Mouse (Mus musculus) macrophage (primary cell): ENCODE data around the gene Igfbp7. TPM values are rescaled to one million over a fixed set of nuclear protein-coding genes. Genes with fewer than 3 reads are reported as not detected.

Experiments
- H3K27ac ChIP-seq: fragments of 350-480 bp; formaldehyde crosslinking; 2 replicates; pipeline ENCODE4 v1.9.0; 2021
- H3K36me3 ChIP-seq: fragments of 350-480 bp; formaldehyde crosslinking; 2 replicates; pipeline ENCODE4 v1.9.0; 2021; ENCODE audit errors: inconsistent target
- H3K4me3 ChIP-seq: fragments of 350-480 bp; formaldehyde crosslinking; 2 replicates; pipeline ENCODE4 v1.9.0; 2021; ENCODE audit errors: inconsistent target
- H3K79me2 ChIP-seq: fragments of 350-480 bp; formaldehyde crosslinking; 2 replicates; pipeline ENCODE4 v1.9.0; 2021; ENCODE audit errors: inconsistent target
- WGBS: methylation state at CpG from one replicate; pipeline ENCODE4 v1.1.7; 2026; ENCODE audit warnings: inconsistent platforms; ENCODE audit not compliant: missing documents; 5-methylcytosine and 5-hydroxymethylcytosine counted together
- polyA plus RNA-seq: library from polyadenylated mRNA; stranded (reverse); fragments of 250-400 nt; gene quantifications from 3 replicates; pipeline ENCODE4 v1.2.4, GENCODE M21; 2018; ENCODE audit warnings: inconsistent platforms

The Igfbp7 gene
- polyA plus RNA-seq, 1 experiment from 2014 or later: 0.53 TPM

GRCm38 (mm10) chr5:77309051-77309906 lies 98.6 kb downstream of the Igfbp7 start:
- no peak overlapping the region for H3K27ac ChIP-seq
- peak overlapping the region; percentile 63 for H3K4me3 ChIP-seq
- H3K79me2 ChIP-seq: peaks cover 56% of the 10 kb centered on the region
- 1% methylated on average over 74 of the region's 76 CpGs for WGBS
- peaks cover 21% of the 10 kb centered on the region; the same call in 1 of the 2 replicates for H3K36me3 ChIP-seq

DNA sequence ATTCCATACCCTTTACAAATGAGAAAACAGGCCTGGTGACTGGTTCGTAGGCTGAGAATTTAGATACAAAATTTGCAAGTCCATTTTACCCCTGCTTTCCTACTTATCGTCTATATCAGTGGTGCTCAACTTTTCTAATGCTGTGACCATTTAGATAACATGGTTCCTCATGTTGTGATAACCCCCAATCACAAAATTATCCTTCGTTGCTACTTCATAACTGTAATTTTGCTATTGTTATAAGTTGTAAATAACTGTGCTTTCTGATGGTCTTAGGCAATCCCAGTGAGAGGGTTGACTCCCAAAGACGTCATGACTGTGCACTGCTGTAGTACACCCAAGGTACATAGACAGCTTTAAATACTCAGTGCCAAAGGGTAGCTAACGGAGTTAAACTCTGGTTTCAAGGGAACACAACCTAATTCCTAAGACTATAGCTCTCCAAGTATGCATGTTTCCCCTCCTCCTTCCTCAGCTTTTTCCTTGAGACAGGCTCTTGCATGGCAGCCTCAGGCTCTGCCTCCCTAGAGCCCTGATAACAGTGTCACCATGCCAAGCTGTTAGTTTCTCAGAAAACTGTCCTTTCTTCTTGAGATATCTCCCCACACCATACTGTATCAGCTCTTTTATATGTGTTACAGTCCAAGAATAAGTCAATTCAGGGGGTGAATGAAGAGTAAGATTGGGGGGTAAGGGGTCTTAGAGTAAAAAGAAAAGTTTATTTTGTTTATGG lies 99.9 kb downstream of the Igfbp7 start:
- H3K27ac ChIP-seq: no peak overlapping the region
- H3K36me3 ChIP-seq: peaks cover 9% of the 10 kb centered on the region; the same call in 1 of the 2 replicates
- peaks cover 43% of the 10 kb centered on the region for H3K79me2 ChIP-seq
- no peak overlapping the region for H3K4me3 ChIP-seq
- WGBS: 93% methylated on average over 5 of the region's 5 CpGs

DNA sequence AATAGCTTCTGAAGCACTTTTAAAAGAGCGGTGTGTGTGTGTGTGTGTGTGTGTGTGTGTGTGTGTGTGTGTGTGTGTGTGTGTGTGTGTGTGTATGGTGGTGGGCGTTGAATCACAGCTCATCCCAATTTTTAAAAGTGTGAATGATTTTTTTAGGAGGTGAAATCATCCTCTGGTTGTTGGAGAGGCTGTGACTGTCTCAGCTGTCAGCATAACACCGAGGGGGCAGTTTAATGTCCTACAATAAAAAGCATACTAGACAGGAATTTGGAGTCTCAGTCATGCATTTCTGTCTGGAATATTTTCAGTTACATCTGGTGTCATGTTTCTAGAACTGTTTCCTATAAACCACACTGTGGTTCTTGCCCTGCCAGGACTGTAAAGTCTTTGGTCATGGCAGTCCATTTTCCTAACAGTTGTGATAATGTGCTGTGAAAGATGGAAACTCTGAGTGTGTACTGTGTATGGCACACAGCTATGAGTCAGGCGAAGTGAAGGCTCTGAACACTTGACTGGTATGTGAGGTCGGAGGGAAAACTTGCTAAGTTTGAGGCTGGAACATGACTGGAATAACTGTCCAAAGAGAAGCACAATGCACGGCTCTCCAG lies 106.4 kb downstream of the Igfbp7 start:
- no peaks in the 10 kb centered on the region for H3K79me2 ChIP-seq
- peaks cover 17% of the 10 kb centered on the region; the same call in 1 of the 2 replicates for H3K36me3 ChIP-seq
- 97% methylated on average over 5 of the region's 6 CpGs for WGBS
- no peak overlapping the region for H3K27ac ChIP-seq
- no peak overlapping the region for H3K4me3 ChIP-seq

DNA sequence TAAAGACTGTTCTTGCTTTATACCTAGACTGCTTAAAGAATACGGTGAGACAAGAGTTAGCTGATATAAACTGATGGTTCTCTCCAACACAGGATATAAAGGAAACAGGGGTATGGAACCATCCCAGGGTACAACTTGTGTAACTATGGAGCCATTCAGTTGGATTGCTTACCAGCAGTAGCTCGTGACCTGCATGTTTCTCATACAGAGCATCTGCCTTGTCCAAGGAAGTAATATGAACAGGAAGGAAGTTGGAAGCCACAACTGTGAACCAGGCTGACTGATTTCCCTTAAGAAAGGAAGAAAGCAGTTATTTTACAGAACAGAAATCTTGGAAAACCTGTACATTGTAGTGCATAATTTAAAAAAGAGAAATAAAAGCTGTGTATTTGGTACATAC lies 108.4 kb downstream of the Igfbp7 start:
- H3K36me3 ChIP-seq: peaks cover 10% of the 10 kb centered on the region; the same call in 1 of the 2 replicates
- no peaks in the 10 kb centered on the region for H3K79me2 ChIP-seq
- 65% methylated on average over 2 of the region's 2 CpGs for WGBS
- no peak overlapping the region for H3K27ac ChIP-seq
- no peak overlapping the region for H3K4me3 ChIP-seq

Other genes with a start within 250 kb of the Igfbp7 start
- gene Spink2, start 196.6 kb downstream of the Igfbp7 start, polyA plus RNA-seq: not detected in 3 replicates
- gene Rest, start 142.6 kb downstream of the Igfbp7 start, polyA plus RNA-seq: 13.0 to 15.4 TPM (median 13.4 TPM) in 3 replicates
- 8.2 to 15.4 TPM (median 8.7 TPM) in 3 replicates for gene Noa1, start 98.0 kb downstream of the Igfbp7 start, polyA plus RNA-seq
- gene Polr2b, start 97.9 kb downstream of the Igfbp7 start, polyA plus RNA-seq: 27.8 to 77.7 TPM (median 32.7 TPM) in 3 replicates